Mouse (Mus musculus): ENCODE results near the gene Slc9a9.

The Slc9a9 gene

DNA sequence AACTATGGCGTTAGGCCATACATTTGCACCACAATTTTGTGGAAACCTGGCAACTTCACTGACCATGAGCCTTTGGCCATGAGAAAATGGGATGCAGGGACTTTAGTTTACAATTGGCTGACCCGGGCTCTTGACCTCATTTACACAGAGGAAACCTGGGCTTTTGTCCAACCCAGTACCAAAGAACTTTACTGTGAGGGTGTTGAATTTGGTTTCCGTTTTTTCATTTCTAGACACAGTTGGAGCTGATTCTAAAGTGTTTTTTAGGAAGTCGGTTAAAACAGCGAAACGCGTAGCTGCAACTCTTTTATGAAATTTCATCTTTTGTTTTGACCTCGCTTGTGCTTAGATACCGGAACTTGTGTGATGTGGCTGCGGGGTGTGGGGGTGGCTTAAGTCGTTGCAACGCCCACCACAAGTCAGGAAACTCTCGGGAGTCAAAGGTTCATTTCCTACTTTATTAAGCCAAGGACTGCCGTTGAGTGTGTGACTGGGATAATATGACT lies 402.8 kb downstream of the Slc9a9 start:
- DNase-seq (ENCODE audit: low read depth, low spot score): no peak

DNA sequence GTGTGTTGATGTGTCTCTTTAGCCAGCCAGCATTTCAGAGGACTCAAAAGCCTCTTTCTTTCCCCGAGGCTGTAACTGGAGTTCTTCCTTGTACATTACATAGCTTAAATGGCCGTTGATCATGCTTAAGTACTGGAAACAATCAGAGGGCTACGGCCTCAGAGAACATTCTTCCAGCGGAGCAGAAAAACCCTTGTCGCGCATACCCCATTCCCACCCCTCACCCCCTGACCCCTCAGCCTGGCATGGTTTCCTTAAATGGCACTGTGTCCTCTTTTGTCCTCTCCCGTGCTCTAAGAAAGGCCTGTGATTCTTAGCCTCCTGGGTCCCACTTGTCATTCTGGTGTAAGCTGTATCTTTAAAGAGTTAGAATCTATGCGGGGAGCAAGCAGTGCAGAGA lies 404.0 kb downstream of the Slc9a9 start:
- DNase-seq (ENCODE audit: low read depth, low spot score): no peak

DNA sequence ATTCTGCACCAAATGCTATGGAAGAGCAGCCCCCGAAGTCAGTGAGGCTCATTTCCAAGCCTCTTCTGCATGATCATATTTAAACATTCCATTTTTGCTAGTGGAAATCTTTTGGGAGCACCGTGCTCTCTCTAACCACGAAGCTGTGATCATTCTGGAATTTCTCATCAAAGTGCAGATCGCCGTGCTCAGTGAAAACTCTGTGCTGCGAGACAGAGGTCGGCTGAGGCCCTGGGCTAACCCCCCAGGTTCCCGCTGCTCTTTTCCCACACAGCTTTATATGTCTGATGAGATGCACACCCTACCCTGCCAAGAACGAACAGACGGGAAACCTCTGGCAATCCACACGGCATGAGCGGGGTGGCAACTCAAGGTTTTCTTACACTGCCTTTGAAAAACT lies 406.1 kb downstream of the Slc9a9 start:
- no peak for DNase-seq (ENCODE audit: low read depth, low spot score)

DNA sequence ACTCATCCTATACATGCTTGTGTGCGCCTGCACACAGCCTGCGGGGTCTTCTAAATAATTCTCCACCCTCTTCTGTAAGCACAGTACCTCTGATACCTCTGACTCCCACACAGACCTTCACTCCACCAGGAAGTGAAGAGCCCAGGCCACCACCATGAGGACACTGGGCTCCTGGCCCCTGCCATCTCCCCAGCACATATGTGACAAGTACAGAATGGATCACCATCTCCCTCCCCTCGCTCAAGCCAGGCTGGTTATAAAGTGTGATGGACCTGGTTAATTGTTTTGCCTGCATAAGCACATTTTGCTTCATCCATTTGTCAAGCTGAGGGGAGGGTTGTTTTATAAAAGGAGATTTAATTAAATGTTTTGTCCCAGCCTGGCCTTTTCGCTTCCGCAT lies 408.2 kb downstream of the Slc9a9 start:
- DNase-seq (ENCODE audit: low read depth, low spot score): no peak

DNA sequence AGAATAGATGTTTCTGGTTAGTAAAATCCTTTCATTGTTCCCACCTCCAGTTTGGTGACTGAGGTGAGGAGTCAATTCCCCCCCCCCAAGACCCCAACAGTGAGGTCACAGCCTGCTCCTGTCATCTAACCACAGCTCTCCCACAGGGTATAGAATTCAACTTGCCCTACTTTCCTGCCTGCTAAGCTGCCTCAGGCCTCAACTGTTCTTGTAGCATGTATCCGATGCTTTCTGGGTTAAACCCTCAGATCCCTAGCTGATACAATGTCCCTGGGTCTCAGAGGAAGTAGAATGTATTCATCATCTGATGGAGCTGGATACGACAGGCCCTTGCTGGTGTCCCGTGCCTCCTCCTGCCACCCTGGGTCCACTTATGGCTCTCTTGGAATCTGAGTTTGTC lies 408.9 kb downstream of the Slc9a9 start:
- DNase-seq (ENCODE audit: low read depth, low spot score): no peak

DNA sequence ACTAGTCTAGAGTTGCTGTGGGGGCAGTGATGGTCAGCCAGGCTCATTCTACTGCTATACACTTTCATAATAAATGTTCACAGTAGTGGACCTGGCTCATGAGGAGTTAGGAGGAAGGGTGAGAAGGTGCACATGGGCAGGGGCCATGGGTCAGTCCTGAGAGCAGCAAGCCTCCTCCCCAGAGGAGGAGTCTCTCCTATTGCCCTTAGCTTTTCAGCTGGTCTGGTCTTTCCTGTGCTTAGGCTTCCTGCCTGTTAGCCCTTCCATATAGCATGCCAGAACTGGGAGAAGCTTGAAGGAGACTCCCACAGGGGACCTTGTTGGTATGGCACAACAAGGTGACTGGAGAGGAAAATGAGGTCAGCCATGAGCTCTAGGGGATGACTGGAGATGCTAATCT lies 410.2 kb downstream of the Slc9a9 start:
- DNase-seq (ENCODE audit: low read depth, low spot score): no peak

DNA sequence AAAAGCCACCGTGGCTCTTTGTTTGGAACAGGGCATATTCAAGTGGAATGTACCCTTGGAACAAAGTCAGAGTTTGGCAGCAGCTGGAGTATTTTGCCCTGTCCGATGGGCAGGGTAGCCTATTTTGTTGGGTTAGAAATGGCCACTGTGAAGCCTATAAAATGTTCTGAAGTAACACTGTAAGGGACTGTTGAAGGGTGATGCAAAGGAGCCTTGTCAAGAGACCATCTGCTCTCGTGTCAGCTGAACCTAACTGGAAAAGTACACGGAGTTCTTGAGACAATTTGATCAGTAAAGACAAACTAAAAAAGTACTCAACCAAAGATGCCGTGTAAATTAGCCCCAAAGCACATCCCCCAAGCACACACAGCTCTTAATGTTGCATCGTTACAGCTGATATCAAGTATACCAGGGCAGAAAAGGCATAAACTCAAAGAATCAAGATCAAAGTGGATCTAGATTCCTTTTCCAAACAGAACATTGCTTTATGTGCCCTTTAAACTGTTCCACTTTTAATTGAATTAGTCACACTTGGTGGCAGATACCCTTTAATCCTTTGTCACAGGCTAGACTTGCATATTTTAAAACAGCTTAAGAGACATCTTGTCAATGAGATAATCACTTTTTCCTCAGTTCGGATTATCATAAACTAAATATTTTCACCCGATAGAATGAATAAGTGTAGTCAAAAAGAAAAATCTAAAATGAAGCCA lies 416.6 kb downstream of the Slc9a9 start:
- DNase-seq (ENCODE audit: low read depth, low spot score): no peak

DNA sequence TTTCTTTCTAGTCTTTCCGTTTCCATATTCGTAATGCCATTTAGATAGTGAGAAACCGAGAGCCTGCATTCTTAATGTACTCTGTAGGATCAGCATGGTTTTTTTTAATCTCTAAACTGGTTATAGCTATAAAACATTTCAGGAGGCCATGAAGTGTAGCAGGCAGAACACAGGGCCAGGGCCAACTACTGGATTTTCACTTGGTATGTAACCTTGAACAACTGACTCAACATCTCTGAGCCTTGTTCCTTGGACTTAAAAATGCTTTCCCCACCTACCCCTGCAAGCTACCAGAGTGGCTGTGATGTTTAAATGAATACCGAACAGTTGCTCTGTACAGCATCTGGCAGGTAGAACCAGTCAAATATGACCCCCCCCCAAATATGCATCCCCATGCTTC lies 418.5 kb downstream of the Slc9a9 start:
- no peak for DNase-seq (ENCODE audit: low read depth, low spot score)

DNA sequence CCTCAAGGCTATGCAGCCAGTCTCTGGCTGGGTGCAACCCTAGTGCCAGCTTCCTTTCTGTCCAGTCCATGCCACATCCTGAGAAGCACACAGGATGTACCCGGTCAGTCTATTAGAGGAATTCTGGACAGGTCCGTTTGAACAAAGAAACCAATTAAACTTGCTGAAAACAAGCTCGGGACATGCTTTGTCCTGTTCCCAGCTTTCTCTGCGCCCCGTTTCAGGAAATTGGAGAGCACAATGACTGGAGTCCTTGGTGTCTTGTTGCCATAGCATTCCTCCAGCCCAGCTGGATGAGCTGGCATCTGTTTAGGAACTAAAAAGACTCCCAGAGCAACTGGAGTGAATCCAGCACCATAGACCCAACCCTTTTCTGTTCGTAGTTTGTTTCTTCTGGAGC lies 419.3 kb downstream of the Slc9a9 start:
- no peak for DNase-seq (ENCODE audit: low read depth, low spot score)

DNA sequence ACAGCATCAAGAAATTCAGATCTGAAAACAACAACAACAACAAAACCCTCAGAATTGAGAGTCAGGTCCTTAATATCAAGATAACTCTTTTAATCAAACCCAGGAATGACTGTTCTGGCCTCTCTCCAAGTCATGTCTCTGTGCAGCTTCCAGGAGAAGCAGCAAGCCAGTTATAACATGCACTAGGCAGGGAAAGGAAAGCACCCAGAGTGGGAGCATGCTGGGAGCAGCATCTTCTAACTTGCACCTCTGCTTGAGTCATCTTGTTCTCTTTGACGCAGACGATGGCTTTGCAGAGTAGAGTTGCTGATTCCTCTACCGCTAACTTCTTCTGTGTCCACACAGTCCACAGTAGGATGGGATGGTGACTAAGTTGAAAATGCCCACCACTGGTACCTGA lies 426.8 kb downstream of the Slc9a9 start:
- no peak for DNase-seq (ENCODE audit: low read depth, low spot score)

DNA sequence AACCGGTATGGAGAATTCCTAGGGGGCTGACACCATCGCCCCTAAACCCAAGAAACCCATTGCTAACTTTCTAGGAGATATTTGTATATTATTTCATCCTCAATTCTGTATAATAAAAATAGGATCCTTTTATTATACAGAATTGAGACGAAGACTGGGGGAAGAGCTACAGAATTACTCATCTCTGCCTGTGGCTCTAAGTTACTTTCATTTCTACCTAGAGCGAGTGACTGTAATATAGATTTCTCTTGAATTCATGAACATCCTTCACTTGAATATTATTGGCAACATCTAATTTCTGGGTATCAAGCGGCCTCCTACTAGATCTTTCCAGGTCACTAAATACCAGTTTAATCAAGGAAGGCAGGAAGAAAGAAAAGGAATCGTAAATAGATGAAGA lies 436.1 kb downstream of the Slc9a9 start:
- no peak for DNase-seq (ENCODE audit: low read depth, low spot score)

DNA sequence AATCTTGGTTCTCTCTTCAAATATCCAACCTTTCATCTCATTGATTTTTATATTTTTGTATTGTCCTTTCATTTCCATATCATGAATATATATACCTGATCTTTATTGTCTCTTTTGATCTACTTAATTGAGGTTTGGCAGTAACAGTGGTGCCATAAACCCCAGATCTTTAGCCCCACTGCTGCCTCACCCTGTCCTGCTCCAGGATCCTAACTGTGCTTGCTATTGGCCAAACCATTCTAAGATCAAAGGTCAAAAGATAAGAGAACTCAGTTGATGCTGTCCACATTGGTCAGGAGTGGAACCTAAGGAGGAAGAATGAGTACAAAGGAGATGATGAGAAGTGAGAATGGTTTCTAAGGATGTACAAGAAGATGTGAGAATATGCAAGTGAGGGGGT lies 440.1 kb downstream of the Slc9a9 start:
- DNase-seq (ENCODE audit: low read depth, low spot score): no peak

DNA sequence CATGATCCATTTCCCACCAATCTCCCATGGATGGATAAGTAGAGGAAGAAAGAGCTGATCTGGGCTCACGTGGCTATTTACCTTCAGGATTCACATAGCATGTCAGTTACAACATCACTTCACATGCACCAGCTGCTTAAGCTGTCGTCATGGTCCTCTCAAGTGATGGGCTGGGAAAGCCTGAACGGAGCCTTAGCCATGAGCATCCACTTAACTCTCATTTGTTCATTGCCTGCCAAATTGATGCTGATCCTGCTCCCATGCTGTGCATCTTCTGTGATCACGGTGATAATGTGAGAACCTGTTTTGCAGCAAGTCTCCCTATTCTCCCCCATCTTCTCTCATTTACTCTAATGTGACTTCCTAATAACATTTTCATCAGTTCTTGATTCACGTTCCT lies 441.1 kb downstream of the Slc9a9 start:
- no peak for DNase-seq (ENCODE audit: low read depth, low spot score)

DNA sequence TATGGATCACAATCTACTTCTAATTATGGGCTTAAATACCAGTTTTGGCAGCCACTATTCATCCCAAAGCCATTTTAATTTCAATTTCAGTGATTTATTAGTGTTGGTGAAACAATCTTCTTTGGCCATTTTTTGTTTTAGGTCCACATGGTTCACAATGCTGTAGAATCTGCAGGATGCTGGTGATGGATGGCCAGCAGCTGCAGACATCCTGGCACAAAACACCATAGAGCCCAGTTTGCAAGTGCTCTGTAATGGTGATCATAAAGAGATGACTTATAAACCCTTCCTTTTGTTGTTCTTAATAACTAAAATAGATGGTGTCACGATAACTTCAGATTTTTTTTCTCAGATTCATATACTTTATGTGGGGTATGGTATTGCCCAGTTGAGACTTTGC lies 442.0 kb downstream of the Slc9a9 start:
- DNase-seq (ENCODE audit: low read depth, low spot score): no peak

DNA sequence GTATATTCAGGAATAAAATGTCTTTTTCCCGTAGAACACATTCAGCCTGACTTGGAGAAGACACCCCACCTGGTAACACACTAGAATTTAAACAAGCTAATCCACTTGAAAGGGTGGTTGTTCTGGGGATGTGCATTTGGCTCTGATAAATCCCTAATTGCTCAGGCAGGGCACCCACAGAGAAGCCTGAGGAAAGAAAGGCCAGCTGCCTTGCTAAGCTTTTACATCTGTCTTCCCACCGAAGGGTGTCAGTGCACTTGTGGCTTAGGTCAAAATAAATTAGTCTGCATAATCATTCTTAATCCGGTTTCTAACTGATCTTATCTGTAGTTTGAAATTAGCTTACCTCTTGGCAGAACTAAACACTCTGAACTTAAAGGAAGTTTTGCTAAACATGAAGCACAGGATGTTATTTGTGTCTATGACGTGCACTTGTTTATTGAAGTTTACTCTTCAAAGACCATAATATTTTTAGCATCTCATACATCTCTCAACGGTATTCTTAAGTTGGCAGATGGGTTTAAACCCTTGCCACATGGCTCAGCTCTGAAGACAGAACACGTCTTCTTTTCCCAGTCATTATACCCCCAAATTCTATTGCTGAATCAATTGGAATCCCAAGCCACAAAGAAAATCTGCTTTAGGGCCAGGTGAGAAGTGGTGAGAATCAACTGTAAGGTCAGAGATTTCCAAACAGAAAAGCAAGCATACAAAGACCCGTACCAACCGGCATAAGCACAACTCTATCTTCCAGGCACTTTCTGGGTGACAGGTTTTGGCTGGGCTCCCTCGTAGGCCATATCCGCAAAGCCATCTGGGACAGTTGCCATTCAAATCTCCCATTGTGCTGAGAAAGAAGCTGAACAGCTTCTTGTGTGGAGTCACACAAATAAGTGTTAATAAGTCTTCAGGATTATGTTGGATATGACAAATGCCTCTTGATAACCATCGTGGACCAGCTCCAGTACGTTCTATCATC lies 443.7 kb downstream of the Slc9a9 start:
- no peak for DNase-seq (ENCODE audit: low read depth, low spot score)

DNA sequence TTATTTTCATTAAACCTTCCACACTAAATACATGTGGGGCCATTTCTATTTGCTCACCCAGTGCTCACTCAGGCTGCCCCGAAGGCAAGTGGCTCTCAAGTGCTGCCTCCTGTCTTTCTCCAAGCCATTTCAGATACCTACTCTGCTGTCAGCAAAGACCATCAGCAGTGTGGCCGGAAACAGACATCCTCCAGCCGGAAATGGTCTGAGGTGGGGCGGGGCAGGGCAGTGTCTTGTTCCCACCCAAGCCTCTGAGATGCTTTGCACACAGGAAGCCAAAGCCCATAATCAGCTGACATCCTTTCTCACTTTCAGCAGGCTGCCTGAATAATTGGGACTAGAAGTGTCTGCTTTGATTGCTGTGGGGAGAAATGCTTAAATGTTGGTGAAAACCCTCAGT lies 450.4 kb downstream of the Slc9a9 start:
- no peak for DNase-seq (ENCODE audit: low read depth, low spot score)

DNA sequence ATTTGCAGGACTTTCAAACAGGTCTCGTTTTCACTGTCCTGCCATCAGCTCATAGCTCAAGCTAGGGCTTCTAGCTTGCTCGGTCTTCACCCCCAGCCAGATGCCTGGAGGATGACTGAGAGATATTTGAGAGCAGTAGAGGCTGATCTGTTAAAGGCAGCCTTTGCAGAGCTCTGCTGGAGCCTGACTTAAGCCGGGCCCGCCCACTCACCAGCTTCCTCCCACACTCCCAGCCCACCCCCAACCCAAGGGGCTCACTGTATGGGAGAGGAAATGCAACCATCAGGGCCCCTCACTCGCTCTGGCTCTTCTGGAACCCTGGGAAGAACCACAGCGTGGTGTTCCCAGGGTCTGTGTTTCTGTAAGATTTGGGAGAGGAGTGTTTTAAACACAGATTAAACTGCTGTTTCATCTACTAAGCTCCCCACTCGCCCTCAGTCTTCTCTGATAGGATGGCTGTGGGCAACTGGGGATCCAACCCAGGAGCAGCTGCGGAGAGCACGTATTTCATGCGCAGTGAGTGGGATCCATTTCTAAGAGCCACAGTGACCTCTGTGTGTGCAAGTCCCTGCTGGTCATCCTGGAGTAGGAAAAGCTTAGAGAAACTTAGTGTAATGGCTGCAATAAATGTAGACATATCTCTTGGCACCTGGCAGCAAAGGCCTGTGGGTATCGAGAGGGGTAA lies 451.6 kb downstream of the Slc9a9 start:
- DNase-seq (ENCODE audit: low read depth, low spot score): no peak

DNA sequence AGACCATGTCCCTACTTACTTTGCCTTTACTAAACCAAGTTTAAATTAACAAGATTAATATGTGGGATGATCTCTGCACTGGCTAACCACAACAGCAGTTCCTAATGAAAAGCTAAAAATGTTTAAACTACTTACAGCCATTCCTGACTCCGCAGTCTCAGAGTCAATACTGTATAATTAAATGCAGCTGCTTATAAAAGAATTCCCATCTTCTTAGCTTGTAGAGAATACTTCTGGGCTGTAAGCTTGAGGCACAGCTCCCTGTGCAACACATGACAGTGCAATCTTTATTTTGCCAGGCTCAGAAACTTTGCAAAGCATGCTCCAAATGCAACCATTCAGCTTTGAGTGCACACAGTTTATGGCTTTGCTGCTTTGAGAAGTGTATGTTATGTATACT lies 456.0 kb downstream of the Slc9a9 start:
- DNase-seq (ENCODE audit: low read depth, low spot score): no peak

DNA sequence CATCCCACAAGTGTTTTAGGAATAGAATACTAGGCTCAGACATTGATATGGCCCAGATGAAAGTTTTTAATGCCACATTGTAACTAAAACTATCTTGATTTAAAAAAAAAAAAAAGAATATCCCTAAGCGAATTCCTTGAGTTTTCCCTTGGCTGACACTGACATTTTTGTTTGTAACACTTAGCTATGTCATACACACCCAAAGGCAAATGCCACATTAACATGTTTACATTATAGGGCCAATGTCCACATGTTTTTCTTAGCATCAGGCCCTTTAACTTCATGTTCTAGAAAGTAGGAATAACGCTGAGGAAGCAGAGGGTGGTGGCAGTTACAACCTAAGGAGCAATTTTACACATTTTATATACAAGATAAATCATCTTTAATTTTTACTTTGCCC lies 458.1 kb downstream of the Slc9a9 start:
- no peak for DNase-seq (ENCODE audit: low read depth, low spot score)

DNA sequence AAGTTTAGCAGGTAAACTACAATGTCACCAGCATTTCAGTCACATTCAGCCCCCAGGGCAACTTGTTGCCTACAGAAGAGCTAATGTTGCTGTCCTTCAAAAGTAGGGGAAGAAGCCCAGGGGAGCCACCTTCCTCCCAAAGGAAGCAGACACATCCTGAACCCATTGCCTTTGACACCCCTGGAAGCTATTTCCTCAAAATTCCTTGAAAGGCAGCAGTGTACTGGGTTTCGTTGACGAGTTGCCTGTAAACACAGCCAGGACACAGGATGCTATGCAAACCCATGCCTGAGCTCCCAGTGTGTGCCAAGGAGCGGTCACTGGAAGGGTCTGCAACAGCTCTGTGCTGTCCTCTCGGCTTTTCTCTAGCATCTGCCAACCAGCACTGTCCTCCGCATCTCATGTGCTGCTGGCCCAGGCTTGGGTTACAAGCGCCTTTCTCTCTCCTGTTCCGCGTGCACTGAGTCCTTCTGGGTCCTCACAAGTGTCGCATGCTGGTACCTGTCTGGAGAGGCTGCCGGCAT lies 479.6 kb downstream of the Slc9a9 start:
- DNase-seq (ENCODE audit: low read depth, low spot score): no peak

DNA sequence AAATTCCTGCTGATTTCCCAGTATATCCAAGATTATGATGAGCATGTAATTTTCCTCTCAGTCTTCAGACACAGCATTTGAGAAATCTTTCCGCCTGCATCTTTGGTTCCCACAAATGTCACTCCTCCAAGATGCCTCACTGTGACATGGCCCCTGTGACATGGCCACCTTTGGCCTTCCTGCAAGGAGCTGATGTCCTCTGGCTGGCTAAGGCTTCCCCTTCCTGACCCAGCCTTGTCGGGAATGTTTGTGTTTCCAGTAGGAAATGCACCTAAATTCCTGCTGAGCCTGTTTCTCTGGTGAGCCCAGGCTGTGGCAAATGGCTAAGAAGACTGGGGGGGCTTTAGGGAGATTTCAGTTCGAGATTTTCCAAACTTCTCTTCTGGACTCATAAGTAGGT lies 480.4 kb downstream of the Slc9a9 start:
- DNase-seq (ENCODE audit: low read depth, low spot score): no peak

DNA sequence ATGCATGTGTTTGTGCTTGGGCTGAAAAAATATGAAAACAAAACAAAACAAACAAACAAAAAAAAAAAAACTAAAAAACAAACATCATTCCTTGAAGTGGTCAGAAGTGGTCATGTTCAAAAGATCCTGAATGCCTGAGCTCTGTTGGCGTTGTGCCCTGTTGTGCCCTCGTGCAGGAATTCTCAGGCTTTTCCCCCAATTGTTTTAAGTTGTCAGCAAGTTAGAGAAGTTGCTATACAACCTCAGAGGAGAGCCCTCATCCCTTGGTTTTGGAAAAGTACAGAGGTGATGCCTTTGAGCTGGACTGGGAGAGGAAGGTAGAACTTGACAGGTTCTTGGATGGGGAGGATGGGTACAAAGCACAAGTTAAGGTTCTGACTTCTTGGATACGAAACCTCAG lies 480.9 kb downstream of the Slc9a9 start:
- DNase-seq (ENCODE audit: low read depth, low spot score): no peak
